Mouse (Mus musculus) kidney, adult 2 months (tissue): ENCODE results near the gene Hoxd10. TPM values are rescaled to one million over a fixed set of nuclear protein-coding genes. Genes with fewer than 3 reads are reported as not detected.

ENCODE experiments used
- DNase-seq: peaks from one replicate; pipeline ENCODE4 v3.0.0; 2021
- H3K27ac ChIP-seq: fragments of 200-500 bp; 2 replicates; pipeline ENCODE4 v1.5.1; 2012; ENCODE audit warnings: low read depth, low read length, control low read depth, inconsistent platforms; ENCODE audit not compliant: insufficient read depth
- H3K27me3 ChIP-seq: fragments of 200-500 bp; replicated peaks from 2 replicates; pipeline ENCODE4 v1.6.1; 2012; ENCODE audit warnings: mild to moderate bottlenecking, moderate library complexity, low read length, inconsistent platforms; ENCODE audit not compliant: control insufficient read depth, insufficient read depth
- H3K36me3 ChIP-seq: fragments of 200-500 bp; 2 replicates; pipeline ENCODE4 v1.6.1; 2012; ENCODE audit warnings: mild to moderate bottlenecking, moderate library complexity, low read length, inconsistent platforms; ENCODE audit not compliant: control insufficient read depth, insufficient read depth
- H3K4me1 ChIP-seq: fragments of 200-500 bp; 2 replicates; pipeline ENCODE4 v1.6.1; 2011; ENCODE audit warnings: low read length; ENCODE audit not compliant: control insufficient read depth, insufficient read depth
- H3K4me3 ChIP-seq: fragments of 200-500 bp; 2 replicates; pipeline ENCODE4 v1.5.1; 2011; ENCODE audit warnings: mild to moderate bottlenecking, low read depth, low read length, control low read depth; ENCODE audit not compliant: insufficient read depth
- CTCF ChIP-seq: fragments of 200-500 bp; conservative IDR thresholded peaks from 2 replicates; pipeline ENCODE4 v1.5.1; 2011; ENCODE audit warnings: low read depth, mild to moderate bottlenecking, control low read depth, low read length, moderate library complexity, mixed read lengths; ENCODE audit not compliant: insufficient read depth, insufficient read length
- POLR2A ChIP-seq: fragments of 200-500 bp; IDR thresholded peaks from one replicate; pipeline ENCODE4 v1.6.1; 2011; ENCODE audit warnings: low read depth, low read length, control low read depth
- WGBS: fragments of 180-500 bp; shearing (Covaris S2); methylation state at CpG from one replicate; pipeline ENCODE4 v1.1.7; 2018; 5-methylcytosine and 5-hydroxymethylcytosine counted together
- polyA plus RNA-seq: library from polyadenylated mRNA; depleted of rRNA; stranded (reverse); fragments of >200 nt; gene quantifications from 2 replicates; pipeline ENCODE4 v1.2.3, GENCODE M21; 2012

Gene Hoxd10
- polyA plus RNA-seq, 1 experiment, result 7.9 TPM

GRCm38 (mm10) chr2:74733317-74733661 lies 41.6 kb downstream of the Hoxd10 start:
- Histone ChIP-seq H3K27ac (no peak overlapping the region), H3K4me3 (no peak overlapping the region), H3K27me3 (no peaks in the 10 kb centered on the region), H3K4me1 (no peaks in the 10 kb centered on the region), H3K36me3 (no peaks in the 10 kb centered on the region)
- no peak for DNase-seq
- 23% methylated on average over 16 of the region's 16 CpGs for WGBS
- TF ChIP-seq CTCF, result no peak
- TF ChIP-seq POLR2A, result no peak

- DNase-seq, result no peak
- Histone ChIP-seq H3K4me3 (no peak overlapping the region), H3K27ac (no peak overlapping the region), H3K36me3 (no peaks in the 10 kb centered on the region), H3K4me1 (peaks cover under 1% of the 10 kb centered on the region; the same call in 1 of the 2 replicates), H3K27me3 (no peaks in the 10 kb centered on the region)
- TF ChIP-seq POLR2A, result no peak
- TF ChIP-seq CTCF, result no peak
- WGBS, result 69% methylated on average over 6 of the region's 6 CpGs
These were observed 42.0 kb downstream of the Hoxd10 start for GRCm38 (mm10) chr2:74733765-74734164.

GRCm38 (mm10) chr2:74734451-74734850 lies 42.7 kb downstream of the Hoxd10 start:
- H3K4me3 ChIP-seq, result no peak overlapping the region
- no peak for TF ChIP-seq POLR2A
- TF ChIP-seq CTCF, result no peak
- peaks cover 5% of the 10 kb centered on the region; the same call in 1 of the 2 replicates for H3K4me1 ChIP-seq
- H3K27me3 ChIP-seq, result no peaks in the 10 kb centered on the region
- no peak overlapping the region for H3K27ac ChIP-seq
- H3K36me3 ChIP-seq, result no peaks in the 10 kb centered on the region
- 75% methylated on average over 13 of the region's 13 CpGs for WGBS
- DNase-seq, result no peak

GRCm38 (mm10) chr2:74734996-74735811 lies 43.5 kb downstream of the Hoxd10 start:
- H3K4me3 ChIP-seq, result no peak overlapping the region
- TF ChIP-seq POLR2A (no peak), CTCF (no peak)
- no peaks in the 10 kb centered on the region for H3K36me3 ChIP-seq
- WGBS, result 75% methylated on average over 27 of the region's 27 CpGs
- H3K27ac ChIP-seq, result no peak overlapping the region
- no peaks in the 10 kb centered on the region for H3K27me3 ChIP-seq
- no peak for DNase-seq
- H3K4me1 ChIP-seq, result peaks cover 5% of the 10 kb centered on the region; the same call in 1 of the 2 replicates

- no peaks in the 10 kb centered on the region for H3K36me3 ChIP-seq
- no peak overlapping the region for H3K4me3 ChIP-seq
- H3K27ac ChIP-seq, result no peak overlapping the region
- H3K4me1 ChIP-seq, result peaks cover 5% of the 10 kb centered on the region; the same call in 1 of the 2 replicates
- H3K27me3 ChIP-seq, result no peaks in the 10 kb centered on the region
- 62% methylated on average over 42 of the region's 42 CpGs for WGBS
- DNase-seq, result no peak
- TF ChIP-seq CTCF, result no peak
- TF ChIP-seq POLR2A, result no peak
These were observed 44.3 kb downstream of the Hoxd10 start for GRCm38 (mm10) chr2:74735851-74736687.

GRCm38 (mm10) chr2:74736688-74737577 lies 45.2 kb downstream of the Hoxd10 start:
- Histone ChIP-seq H3K4me1 (peaks cover 5% of the 10 kb centered on the region; the same call in 1 of the 2 replicates), H3K27ac (peak overlapping the region; percentile 7; the same call in 1 of the 2 replicates), H3K4me3 (no peak overlapping the region), H3K27me3 (no peaks in the 10 kb centered on the region), H3K36me3 (no peaks in the 10 kb centered on the region)
- TF ChIP-seq POLR2A, result no peak
- no peak for TF ChIP-seq CTCF
- DNase-seq, result no peak
- WGBS, result 73% methylated on average over 15 of the region's 15 CpGs
